Mouse (Mus musculus) Patski (cell line): ENCODE results near the gene Nupr1. TPM values are rescaled to one million over a fixed set of nuclear protein-coding genes. Genes with fewer than 3 reads are reported as not detected.

Experiments used
- ATAC-seq: fragments of 100-300 bp; one replicate; pipeline ENCODE4 v1.8.0; 2021
- CTCF ChIA-PET: fragments of 350-600 bp; sonication (Branson Sonifier 250); formaldehyde crosslinking; loops from one replicate; lab custom pipeline; 2022; ENCODE audit warnings: inconsistent platforms; lab: Charles Lee
- POLR2A ChIA-PET: fragments of 350-600 bp; sonication (Branson Sonifier 250); formaldehyde crosslinking; loops from one replicate; lab custom pipeline; 2022; ENCODE audit warnings: antibody characterized with exemption, inconsistent platforms; lab: Charles Lee
- DNase-seq: peaks from one replicate; pipeline ENCODE4 v3.0.0-alpha.2; 2011; ENCODE audit warnings: low read depth, low spot score
- H3K27me3 ChIP-seq: fragments of 371-371 bp; one replicate; pipeline ENCODE4 v1.5.1; 2021
- CTCF ChIP-seq: fragments of 100-300 bp; IDR thresholded peaks from one replicate; pipeline ENCODE4 v1.5.1; 2021
- in situ Hi-C: fragments of 300-500 bp; cut with MboI; formaldehyde crosslinking; loops from 3 replicates; pipeline ENCODE4 v1.11.1; 2018; ENCODE audit warnings: low pct_unique_long_range_greater_than_20kb, mixed read lengths
- polyA plus RNA-seq: library from polyadenylated mRNA; unstranded; gene quantifications from one replicate; pipeline ENCODE4 v1.2.3, GENCODE M21; 2021

Gene Nupr1
- polyA plus RNA-seq, 1 experiment from 2014 or later, result 138 TPM

- DNase-seq, result no peak
- H3K27me3 ChIP-seq, result no peaks in the 10 kb centered on the region
- ChIA-PET POLR2A (no interaction called here), CTCF (interaction anchor here (0.7 to 1.9 kb wide), 3 partner anchors 13 to 108 kb away, joined by 3 to 5 read pairs (median 4); no protein-coding TSS in a partner anchor)
- no peak for ATAC-seq
- TF ChIP-seq CTCF, result no peak
- in situ Hi-C loops, result no loop called here
Measured at GRCm38 (mm10) chr7:126585717-126586116, 44.9 kb downstream of the Nupr1 start, which contains the start of gene Cln3. TSS of gene Cln3 (minus strand) at chr7:126585817.

GRCm38 (mm10) chr7:126584506-126584977 lies 46.1 kb downstream of the Nupr1 start, which contains the start of gene Apobr:
TSS of gene Apobr (plus strand) at chr7:126584942.
- POLR2A ChIA-PET, result no interaction called here
- ATAC-seq (no peak), DNase-seq (no peak)
- H3K27me3 ChIP-seq, result no peaks in the 10 kb centered on the region
- CTCF ChIA-PET, result interaction anchor here (0.7 to 1.4 kb wide), 3 partner anchors 22 to 57 kb away, joined by 3 to 5 read pairs (median 4); no protein-coding TSS in a partner anchor
- no peak for TF ChIP-seq CTCF
- in situ Hi-C loops, result no loop called here

GRCm38 (mm10) chr7:126583761-126584160 lies 46.9 kb downstream of the Nupr1 start:
- no peak for ATAC-seq
- in situ Hi-C loops, result no loop called here
- no peak for DNase-seq
- no peaks in the 10 kb centered on the region for H3K27me3 ChIP-seq
- ChIA-PET CTCF (interaction anchor here (0.8 to 1.4 kb wide), 2 partner anchors 52 to 103 kb away, joined by 3 to 5 read pairs; no protein-coding TSS in a partner anchor), POLR2A (no interaction called here)
- TF ChIP-seq CTCF, result no peak

GRCm38 (mm10) chr7:126583251-126583709 lies 47.4 kb downstream of the Nupr1 start:
- in situ Hi-C loops, result no loop called here
- no peaks in the 10 kb centered on the region for H3K27me3 ChIP-seq
- ChIA-PET CTCF (interaction anchor here (1.4 kb wide), 1 partner anchor 53 kb away, joined by 5 read pairs; no protein-coding TSS in a partner anchor), POLR2A (interaction anchor here (1.1 kb wide), 1 partner anchor 42 kb away, joined by 3 read pairs; no protein-coding TSS in a partner anchor)
- DNase-seq (no peak), ATAC-seq (no peak)
- no peak for TF ChIP-seq CTCF

GRCm38 (mm10) chr7:126582759-126583158 lies 47.9 kb downstream of the Nupr1 start:
- ATAC-seq (no peak), DNase-seq (no peak)
- H3K27me3 ChIP-seq, result no peaks in the 10 kb centered on the region
- ChIA-PET POLR2A (interaction anchor here (1.1 kb wide), 1 partner anchor 43 kb away, joined by 3 read pairs; no protein-coding TSS in a partner anchor), CTCF (interaction anchor here (6.6 kb wide), 1 partner anchor 54 kb away, joined by 93 read pairs; no protein-coding TSS in a partner anchor)
- TF ChIP-seq CTCF, result no peak
- in situ Hi-C loops, result no loop called here

GRCm38 (mm10) chr7:126581661-126582060 lies 49.0 kb downstream of the Nupr1 start:
- DNase-seq (no peak), ATAC-seq (no peak)
- ChIA-PET POLR2A (no interaction called here), CTCF (interaction anchor here (0.6 to 6.6 kb wide), 3 partner anchors 14 to 55 kb away, joined by 3 to 93 read pairs (median 3); no protein-coding TSS in a partner anchor)
- no peaks in the 10 kb centered on the region for H3K27me3 ChIP-seq
- in situ Hi-C loops, result no loop called here
- no peak for TF ChIP-seq CTCF

GRCm38 (mm10) chr7:126579172-126579571 lies 51.5 kb downstream of the Nupr1 start:
- in situ Hi-C loops, result loop anchor here (5.0 kb wide), 2 partner anchors 58 to 113 kb away; no protein-coding TSS in a partner anchor

GRCm38 (mm10) chr7:126576946-126577345 lies 53.7 kb downstream of the Nupr1 start:
- in situ Hi-C loops, result loop anchor here (5.0 kb wide), 2 partner anchors 60 to 115 kb away; no protein-coding TSS in a partner anchor
- H3K27me3 ChIP-seq, result no peaks in the 10 kb centered on the region
- TF ChIP-seq CTCF, result peak; percentile 82
- no peak for ATAC-seq
- CTCF ChIA-PET, result interaction anchor here (0.9 to 6.6 kb wide), 5 partner anchors 22 to 65 kb away, joined by 3 to 93 read pairs (median 3); no protein-coding TSS in a partner anchor
- POLR2A ChIA-PET, result no interaction called here
- no peak for DNase-seq

More at GRCm38 (mm10) chr7:126579172-126579571, 51.5 kb downstream of the Nupr1 start:
- no peak for TF ChIP-seq CTCF
- no peak for ATAC-seq
- DNase-seq, result no peak
- ChIA-PET POLR2A (interaction anchor here (0.6 to 1.3 kb wide), 2 partner anchors 54 to 62 kb away, joined by 3 to 5 read pairs; no protein-coding TSS in a partner anchor), CTCF (interaction anchor here (0.8 to 6.6 kb wide), 17 partner anchors 10 to 114 kb away, joined by 3 to 93 read pairs (median 3); partner anchors contain the start of gene Sgf29)
- no peaks in the 10 kb centered on the region for H3K27me3 ChIP-seq

Other genes starting within 250 kb of the Nupr1 start
- 8.9 TPM for gene Nfatc2ip, start 234.1 kb downstream of the Nupr1 start, polyA plus RNA-seq
- not detected for gene Cd19, start 216.0 kb downstream of the Nupr1 start, polyA plus RNA-seq
- 30.2 TPM for gene Rabep2, start 202.1 kb downstream of the Nupr1 start, polyA plus RNA-seq
- gene Atp2a1, start 167.8 kb downstream of the Nupr1 start, polyA plus RNA-seq, result 0.10 TPM
- 64.4 TPM for gene Sh2b1, start 155.4 kb downstream of the Nupr1 start, polyA plus RNA-seq
- 159 TPM for gene Tufm, start 143.5 kb downstream of the Nupr1 start, polyA plus RNA-seq
- gene Atxn2l, start 127.4 kb downstream of the Nupr1 start, polyA plus RNA-seq, result 113 TPM
- gene Eif3c, start 64.5 kb downstream of the Nupr1 start, polyA plus RNA-seq, result 322 TPM
- gene Apobr, start 45.9 kb downstream of the Nupr1 start, polyA plus RNA-seq, result 0.94 TPM
- 2.6 TPM for gene Cln3, start 45.0 kb downstream of the Nupr1 start, polyA plus RNA-seq
- 0.68 TPM for gene Il27, start 35.9 kb downstream of the Nupr1 start, polyA plus RNA-seq
- gene Sgf29, start 18.4 kb upstream of the Nupr1 start, polyA plus RNA-seq, result 21.1 TPM
- gene Sult1a1, start 45.6 kb upstream of the Nupr1 start, polyA plus RNA-seq, result 0.62 TPM
- gene Bola2, start 64.5 kb upstream of the Nupr1 start, polyA plus RNA-seq, result 102 TPM
- gene Slx1b, start 64.9 kb upstream of the Nupr1 start, polyA plus RNA-seq, result 14.8 TPM
- gene Coro1a, start 76.9 kb upstream of the Nupr1 start, polyA plus RNA-seq, result 1.3 TPM
- gene Mapk3, start 128.7 kb upstream of the Nupr1 start, polyA plus RNA-seq, result 122 TPM
- 3.0 TPM for gene Gdpd3, start 135.5 kb upstream of the Nupr1 start, polyA plus RNA-seq
- 109 TPM for gene Ypel3, start 146.1 kb upstream of the Nupr1 start, polyA plus RNA-seq
- gene Tbx6, start 150.6 kb upstream of the Nupr1 start, polyA plus RNA-seq, result 0.49 TPM
- 94.3 TPM for gene Ppp4c, start 161.6 kb upstream of the Nupr1 start, polyA plus RNA-seq
- 1.3 TPM for gene Fam57b, start 166.8 kb upstream of the Nupr1 start, polyA plus RNA-seq
- gene 4930451I11Rik, start 200.8 kb upstream of the Nupr1 start, polyA plus RNA-seq, result not detected
- gene Doc2a, start 216.6 kb upstream of the Nupr1 start, polyA plus RNA-seq, result not detected
- 58.5 TPM for gene Hirip3, start 231.1 kb upstream of the Nupr1 start, polyA plus RNA-seq
- 67.7 TPM for gene Ino80e, start 231.5 kb upstream of the Nupr1 start, polyA plus RNA-seq